Mouse (Mus musculus) lung, embryonic 16.5 days (tissue): ENCODE data around the gene Phxr2. TPM values are rescaled to one million over a fixed set of nuclear protein-coding genes. Genes with fewer than 3 reads are reported as not detected.
A peak's percentile ranks its signal among the peaks of the same experiment; 100 is the strongest.

Experiments
- ATAC-seq: fragments of 200-750 bp; cut with Nextera tagmentation; 2 replicates; pipeline ENCODE4 v1.8.0; 2017; ENCODE audit warnings: low read depth, mild to moderate bottlenecking, moderate library complexity
- H3K27ac ChIP-seq: fragments of 300-500 bp; sonication (generic); 2 replicates; pipeline ENCODE4 v1.5.1; 2014; ENCODE audit warnings: mild to moderate bottlenecking, control low read depth, low read length
- H3K27me3 ChIP-seq: fragments of 300-500 bp; sonication (generic); 2 replicates; pipeline ENCODE4 v1.6.1; 2014; ENCODE audit warnings: low read depth, low read length, mixed read lengths; ENCODE audit not compliant: control insufficient read depth, insufficient read depth
- H3K36me3 ChIP-seq: fragments of 300-500 bp; sonication (generic); 2 replicates; pipeline ENCODE4 v1.6.1; 2014; ENCODE audit warnings: low read length; ENCODE audit not compliant: control insufficient read depth, insufficient read depth
- H3K4me1 ChIP-seq: fragments of 300-500 bp; sonication (generic); replicated peaks from 2 replicates; pipeline ENCODE4 v1.6.1; 2014; ENCODE audit warnings: low read length, mixed read lengths; ENCODE audit not compliant: control insufficient read depth, insufficient read depth
- H3K4me2 ChIP-seq: fragments of 300-500 bp; sonication (generic); 2 replicates; pipeline ENCODE4 v1.6.1; 2014; ENCODE audit warnings: low read depth, low read length, control low read depth
- H3K4me3 ChIP-seq: fragments of 300-500 bp; sonication (generic); 2 replicates; pipeline ENCODE4 v1.5.1; 2014; ENCODE audit warnings: mild to moderate bottlenecking, low read length, control low read depth
- H3K9ac ChIP-seq: fragments of 300-500 bp; sonication (generic); 2 replicates; pipeline ENCODE4 v1.6.1; 2014; ENCODE audit warnings: low read length, control low read depth
- H3K9me3 ChIP-seq: fragments of 300-500 bp; sonication (generic); 2 replicates; pipeline ENCODE4 v1.6.1; 2016; ENCODE audit warnings: low read length; ENCODE audit not compliant: control insufficient read depth
- WGBS: fragments of 180-500 bp; shearing (Covaris S2); extraction: QIAGEN DNeasy Blood & Tissue Kit; methylation state at CpG from one replicate; pipeline ENCODE4 v1.1.7; 2014; 5-methylcytosine and 5-hydroxymethylcytosine counted together
- polyA plus RNA-seq: library from polyadenylated mRNA; unstranded; fragments of >200 nt; fragmentation: Nextera tagmentation; extraction: Ambion mirVana; gene quantifications from 2 replicates; pipeline ENCODE4 v1.2.1, GENCODE M21; 2015

The Phxr2 gene
- polyA plus RNA-seq, 1 experiment from 2014 or later = not detected

DNA sequence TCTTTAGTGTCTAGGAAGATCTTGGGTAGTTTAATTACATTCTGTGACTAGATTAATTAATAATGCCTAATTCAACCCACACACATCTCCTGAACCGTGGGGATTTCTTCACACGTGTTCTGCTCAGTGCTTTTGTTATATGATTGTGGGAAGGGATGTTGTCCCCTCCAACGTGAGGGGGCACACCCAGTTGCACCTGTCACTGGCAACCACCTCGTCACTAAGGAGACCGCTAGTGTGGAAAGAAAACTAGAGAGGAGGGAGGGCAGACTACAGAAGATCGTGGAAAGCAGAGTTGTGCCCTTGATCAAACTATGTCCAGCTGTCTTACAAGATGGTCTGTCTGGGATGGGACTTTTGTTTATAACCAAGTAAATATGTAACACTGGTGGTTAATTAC is 40.1 kb downstream of the Phxr2 start:
- Histone ChIP-seq H3K4me3 (no peak overlapping the region), H3K27me3 (no peaks in the 10 kb centered on the region), H3K4me2 (no peak overlapping the region), H3K9ac (no peak overlapping the region), H3K9me3 (no peaks in the 10 kb centered on the region), H3K4me1 (peaks cover 3% of the 10 kb centered on the region; the same call in 1 of the 2 replicates), H3K36me3 (no peaks in the 10 kb centered on the region), H3K27ac (no peak overlapping the region)
- WGBS = 60% methylated on average over 6 of the region's 6 CpGs
- ATAC-seq = no peak

DNA sequence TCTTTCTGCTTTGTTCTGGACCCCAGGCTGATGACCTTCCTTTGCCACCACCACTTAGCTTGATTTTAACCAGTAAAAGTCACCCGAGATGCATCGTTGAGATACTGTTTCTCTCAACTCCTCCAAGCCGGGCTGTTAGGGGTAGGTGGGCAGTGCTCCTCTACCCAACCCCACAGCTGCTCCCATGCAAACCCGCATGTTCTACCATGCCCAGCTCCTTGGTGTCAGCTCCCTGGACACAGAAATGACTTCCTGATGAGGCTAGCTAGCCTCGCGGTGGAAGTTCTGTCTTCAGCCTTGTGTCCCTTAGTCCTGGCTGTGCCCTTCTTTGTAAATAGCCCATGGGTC is 40.9 kb downstream of the Phxr2 start:
- Histone ChIP-seq H3K4me2 (0 out of 2 replicates have a peak overlapping the region, but pooled peaks have one; percentile 5), H3K27me3 (no peaks in the 10 kb centered on the region)
- 0 out of 2 replicates have a peak, but pooled peaks have one; percentile 7 for ATAC-seq

DNA sequence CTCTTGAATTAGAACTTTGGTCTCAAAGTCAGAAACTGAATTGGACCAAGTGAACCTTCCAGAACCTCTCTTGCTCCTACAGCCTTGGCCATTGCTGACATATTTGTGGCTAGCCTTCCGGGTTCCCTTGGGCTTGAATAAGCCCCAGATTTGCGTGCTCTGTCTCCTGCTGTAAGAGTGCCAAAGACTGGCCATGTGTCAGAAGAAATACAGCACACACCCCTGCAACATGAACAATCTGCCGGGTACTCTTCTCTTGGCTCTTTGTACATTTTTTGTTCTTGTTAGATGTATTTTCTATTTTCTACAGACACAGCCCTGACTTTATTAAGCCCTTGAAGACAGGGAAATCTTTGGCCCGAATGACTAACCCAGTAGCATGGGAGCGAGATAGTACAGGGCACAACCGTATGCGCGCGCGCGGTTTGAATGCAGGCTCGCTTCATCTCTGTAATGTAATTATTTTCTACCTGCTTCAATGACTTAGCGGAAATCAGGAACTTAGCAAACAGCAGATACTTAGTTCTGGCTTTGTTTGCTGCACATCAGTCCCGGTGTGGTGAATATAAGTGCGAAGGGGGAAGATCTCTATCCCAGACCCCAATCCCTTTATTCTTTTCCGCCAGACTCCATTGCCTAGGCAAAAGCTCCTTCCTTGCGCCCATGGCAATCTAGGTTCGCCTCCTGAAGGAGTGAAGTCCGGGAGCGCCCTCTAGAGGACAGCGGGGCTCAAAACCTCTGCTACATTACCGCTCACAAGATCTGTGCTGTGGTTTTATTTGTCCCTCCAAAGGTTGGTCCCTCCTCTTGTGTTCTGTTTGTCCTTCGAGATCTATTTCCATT is 41.5 kb downstream of the Phxr2 start:
- Histone ChIP-seq H3K9me3 (no peaks in the 10 kb centered on the region), H3K27me3 (no peaks in the 10 kb centered on the region), H3K9ac (no peak overlapping the region), H3K36me3 (no peaks in the 10 kb centered on the region), H3K4me3 (no peak overlapping the region), H3K4me1 (peaks cover 3% of the 10 kb centered on the region; the same call in 1 of the 2 replicates), H3K27ac (no peak overlapping the region), H3K4me2 (0 out of 2 replicates have a peak overlapping the region, but pooled peaks have one; percentile 5)
- ATAC-seq = peak; percentile 78
- WGBS = 47% methylated on average over 23 of the region's 23 CpGs

More for the DNA sequence above, 40.9 kb downstream of the Phxr2 start:
- Histone ChIP-seq H3K4me1 (peaks cover 3% of the 10 kb centered on the region; the same call in 1 of the 2 replicates), H3K4me3 (no peak overlapping the region), H3K9ac (no peak overlapping the region), H3K9me3 (no peaks in the 10 kb centered on the region), H3K27ac (no peak overlapping the region), H3K36me3 (no peaks in the 10 kb centered on the region)
- 52% methylated on average over 6 of the region's 6 CpGs for WGBS

DNA sequence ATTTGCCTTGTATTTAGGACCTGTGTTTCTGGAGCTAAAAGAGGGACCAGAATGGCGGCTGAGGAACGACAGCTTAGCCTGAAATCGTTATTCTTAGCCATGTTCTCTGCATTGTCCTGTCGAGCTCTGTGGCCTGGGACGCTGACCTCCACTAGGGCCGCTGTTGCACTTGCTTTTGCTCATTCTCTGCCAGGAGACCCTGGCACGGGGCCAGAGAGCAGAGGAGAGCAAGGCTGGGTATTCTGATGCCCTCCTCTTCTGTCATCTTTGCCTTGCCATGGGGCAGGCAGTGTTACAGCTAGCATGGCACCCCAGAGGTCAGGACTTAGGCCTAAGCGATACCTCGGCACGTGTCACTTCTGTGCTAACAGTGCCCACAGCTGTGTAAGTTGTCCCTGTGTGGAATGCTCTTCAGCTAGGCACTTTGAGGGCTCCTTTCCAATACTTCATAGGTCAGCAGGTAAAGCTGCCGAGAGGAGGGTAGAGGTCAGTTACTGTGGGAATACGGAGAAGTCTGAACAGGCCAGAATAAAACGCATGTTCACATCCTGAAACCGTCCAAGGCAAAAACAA is 42.6 kb downstream of the Phxr2 start:
- Histone ChIP-seq H3K4me2 (no peak overlapping the region), H3K27me3 (no peaks in the 10 kb centered on the region), H3K4me1 (peaks cover 3% of the 10 kb centered on the region; the same call in 1 of the 2 replicates), H3K27ac (no peak overlapping the region), H3K9me3 (no peaks in the 10 kb centered on the region), H3K36me3 (no peaks in the 10 kb centered on the region), H3K4me3 (no peak overlapping the region), H3K9ac (no peak overlapping the region)
- 76% methylated on average over 14 of the region's 14 CpGs for WGBS
- peak; percentile 52; the same call in 1 of the 2 replicates for ATAC-seq

DNA sequence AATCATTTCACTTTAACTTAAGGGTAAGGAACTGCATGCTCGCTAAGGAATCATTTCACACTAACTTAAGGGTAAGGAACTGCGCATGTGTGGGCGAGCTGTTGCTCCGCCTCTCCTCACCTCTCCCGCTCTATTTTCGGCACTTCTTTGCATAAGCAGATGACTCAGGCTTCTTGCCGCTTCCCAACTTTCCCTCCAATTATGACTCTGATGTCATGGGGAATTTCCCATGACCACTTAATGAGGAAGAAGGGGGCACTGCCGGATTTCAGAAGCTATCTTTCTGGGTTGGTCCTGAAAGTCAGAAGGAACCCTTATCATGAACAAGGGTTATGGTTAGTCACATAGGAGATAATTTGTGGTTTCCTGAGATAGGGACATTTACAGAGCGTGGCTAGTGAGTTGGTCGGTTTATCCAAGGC is 44.5 kb downstream of the Phxr2 start:
- H3K9ac ChIP-seq = no peak overlapping the region
- H3K27ac ChIP-seq = no peak overlapping the region
- H3K36me3 ChIP-seq = no peaks in the 10 kb centered on the region
- H3K27me3 ChIP-seq = no peaks in the 10 kb centered on the region
- H3K9me3 ChIP-seq = no peaks in the 10 kb centered on the region
- WGBS = 80% methylated on average over 10 of the region's 10 CpGs
- no peak overlapping the region for H3K4me2 ChIP-seq
- H3K4me1 ChIP-seq = peaks cover 3% of the 10 kb centered on the region; the same call in 1 of the 2 replicates
- no peak for ATAC-seq
- H3K4me3 ChIP-seq = no peak overlapping the region

DNA sequence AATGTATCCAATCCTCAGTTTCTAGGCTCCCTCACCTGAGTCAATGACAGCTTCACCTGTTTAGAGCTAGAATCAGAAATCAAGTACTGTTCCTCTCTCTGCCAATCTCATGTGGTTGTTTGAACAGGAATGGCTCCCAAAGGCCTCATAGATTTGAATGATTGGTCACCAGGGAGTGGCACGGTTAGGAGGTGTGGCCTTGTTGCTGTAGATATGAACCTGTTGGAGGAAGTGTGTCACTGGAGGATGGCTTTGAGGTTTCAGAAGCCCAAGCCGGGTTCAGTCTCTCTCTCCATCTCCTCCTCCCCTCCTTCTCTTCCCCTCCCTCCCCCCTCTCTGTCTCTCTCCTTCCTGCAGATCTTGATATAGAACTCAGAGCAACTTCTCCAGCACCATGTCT is 47.5 kb downstream of the Phxr2 start:
- WGBS = 61% methylated on average over 2 of the region's 2 CpGs
- Histone ChIP-seq H3K9ac (no peak overlapping the region), H3K4me1 (no peaks in the 10 kb centered on the region), H3K4me2 (no peak overlapping the region), H3K9me3 (no peaks in the 10 kb centered on the region), H3K27ac (no peak overlapping the region), H3K27me3 (no peaks in the 10 kb centered on the region), H3K4me3 (no peak overlapping the region), H3K36me3 (no peaks in the 10 kb centered on the region)
- ATAC-seq = no peak

DNA sequence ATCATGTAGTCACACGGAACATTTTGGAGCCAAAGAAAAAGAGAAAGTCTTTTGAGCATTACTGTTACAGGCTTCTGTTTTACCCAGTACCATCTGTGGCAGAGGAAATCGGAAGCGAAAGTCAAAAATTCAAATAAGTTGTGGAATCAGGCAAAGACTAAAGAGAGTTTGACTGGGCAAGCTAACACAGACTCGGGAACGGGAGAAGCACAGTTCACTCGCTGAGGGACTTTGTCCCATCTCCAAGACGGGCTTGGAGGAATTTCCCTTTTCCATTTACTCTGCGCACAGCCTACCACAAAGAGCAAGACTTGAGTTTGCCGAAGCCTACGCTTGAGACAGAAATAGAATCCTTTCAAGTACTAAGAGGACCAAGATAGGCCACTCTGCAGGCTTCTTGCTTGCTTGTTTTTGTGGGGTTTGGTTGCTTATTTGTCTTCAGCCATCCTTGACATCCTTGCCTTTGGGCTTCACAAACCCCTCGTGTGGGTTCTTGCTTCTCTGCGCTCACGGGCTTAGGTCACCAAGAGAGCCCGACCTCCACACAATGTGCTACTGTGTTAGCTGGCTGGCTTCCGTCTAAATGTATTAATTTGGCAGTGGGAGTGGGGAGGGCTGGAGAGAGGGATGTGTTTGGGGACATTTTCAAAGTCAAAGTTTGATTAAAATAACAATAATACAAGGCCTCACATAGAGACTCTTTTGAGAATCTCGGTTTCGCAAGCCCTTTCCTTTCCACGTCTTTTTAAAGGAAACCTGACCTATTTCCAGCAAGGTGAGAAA is 49.8 kb downstream of the Phxr2 start:
- Histone ChIP-seq H3K36me3 (no peaks in the 10 kb centered on the region), H3K4me1 (no peaks in the 10 kb centered on the region), H3K4me2 (no peak overlapping the region), H3K9ac (no peak overlapping the region), H3K4me3 (no peak overlapping the region), H3K27ac (no peak overlapping the region), H3K9me3 (no peaks in the 10 kb centered on the region), H3K27me3 (no peaks in the 10 kb centered on the region)
- WGBS = 79% methylated on average over 18 of the region's 18 CpGs
- no peak for ATAC-seq
